Mouse (Mus musculus): Measurements from ENCODE around the gene Exph5. TPM values are rescaled to one million over a fixed set of nuclear protein-coding genes. Genes with fewer than 3 reads are reported as not detected.

The Exph5 gene
- polyA plus RNA-seq, 1 experiment, result 0.02 TPM

GRCm38 (mm10) chr9:53353161-53353560, 51.7 kb downstream of the Exph5 start:
- WGBS, result 90% methylated on average over 5 of the region's 5 CpGs
- DNase-seq (ENCODE audit: low read depth in 1 of 2, low spot score in 2 of 2), result no peak
- no peak for TF ChIP-seq CTCF (IDR thresholded peaks at IDR 0.05; ENCODE audit: extremely low read depth, insufficient read depth, insufficient read length, insufficient replicate concordance)
- TF ChIP-seq POLR2A (IDR thresholded peaks at IDR 0.05; ENCODE audit: low read depth, low read length), result no peak
- Histone ChIP-seq H3K4me3 (ENCODE audit: extremely low read depth, insufficient read depth, insufficient read length) (no peak overlapping the region), H3K27ac (ENCODE audit: insufficient read depth, low read length) (no peak overlapping the region), H3K36me3 (ENCODE audit: control insufficient read depth, insufficient read depth, low read length) (no peaks in the 10 kb centered on the region), H3K4me1 (ENCODE audit: control insufficient read depth, insufficient read depth, insufficient read length) (no peaks in the 10 kb centered on the region), H3K27me3 (ENCODE audit: control insufficient read depth, insufficient read depth, low read length) (no peaks in the 10 kb centered on the region)

- no peak for DNase-seq (ENCODE audit: low read depth in 1 of 2, low spot score in 2 of 2)
- H3K27me3 ChIP-seq (ENCODE audit: control insufficient read depth, insufficient read depth, low read length), result no peaks in the 10 kb centered on the region
- H3K4me1 ChIP-seq (ENCODE audit: control insufficient read depth, insufficient read depth, insufficient read length), result no peaks in the 10 kb centered on the region
- WGBS, result 47% methylated on average over 14 of the region's 14 CpGs
- H3K36me3 ChIP-seq (ENCODE audit: control insufficient read depth, insufficient read depth, low read length), result no peaks in the 10 kb centered on the region
- no peak overlapping the region for H3K4me3 ChIP-seq (ENCODE audit: extremely low read depth, insufficient read depth, insufficient read length)
- no peak overlapping the region for H3K27ac ChIP-seq (ENCODE audit: insufficient read depth, low read length)
- TF ChIP-seq POLR2A (IDR thresholded peaks at IDR 0.05; ENCODE audit: low read depth, low read length) (no peak), CTCF (IDR thresholded peaks at IDR 0.05; ENCODE audit: extremely low read depth, insufficient read depth, insufficient read length, insufficient replicate concordance) (no peak)
These were observed 55.0 kb downstream of the Exph5 start for GRCm38 (mm10) chr9:53356219-53357155.

DNA sequence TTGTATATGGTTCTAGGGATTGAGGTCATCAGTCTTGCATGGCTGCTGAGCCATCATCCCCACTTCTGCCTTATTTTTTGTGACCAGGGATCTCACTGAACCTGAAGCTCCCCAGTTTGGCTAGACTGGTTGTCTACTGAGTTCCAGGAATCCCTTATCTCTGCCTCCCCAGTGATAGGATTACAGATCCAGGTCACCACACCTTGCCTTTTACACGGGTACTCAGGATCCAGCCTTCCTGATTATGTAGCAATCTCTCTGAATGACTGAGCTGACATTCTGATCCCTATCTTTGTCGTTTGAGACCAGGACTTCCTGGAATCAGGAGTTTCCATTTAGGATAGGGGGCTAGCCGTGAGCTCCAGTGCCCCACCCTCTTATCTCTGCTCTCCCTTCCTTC, 69.9 kb downstream of the Exph5 start:
- Histone ChIP-seq H3K36me3 (ENCODE audit: control insufficient read depth, insufficient read depth, low read length) (no peaks in the 10 kb centered on the region), H3K27me3 (ENCODE audit: control insufficient read depth, insufficient read depth, low read length) (no peaks in the 10 kb centered on the region), H3K4me1 (ENCODE audit: control insufficient read depth, insufficient read depth, insufficient read length) (no peaks in the 10 kb centered on the region), H3K4me3 (ENCODE audit: extremely low read depth, insufficient read depth, insufficient read length) (no peak overlapping the region), H3K27ac (ENCODE audit: insufficient read depth, low read length) (no peak overlapping the region)
- no peak for DNase-seq (ENCODE audit: low read depth in 1 of 2, low spot score in 2 of 2)
- 63% methylated on average over 3 of the region's 3 CpGs for WGBS
- TF ChIP-seq POLR2A (IDR thresholded peaks at IDR 0.05; ENCODE audit: low read depth, low read length), result no peak
- TF ChIP-seq CTCF (IDR thresholded peaks at IDR 0.05; ENCODE audit: extremely low read depth, insufficient read depth, insufficient read length, insufficient replicate concordance), result no peak

- WGBS, result 49% methylated on average over 4 of the region's 4 CpGs
- DNase-seq (ENCODE audit: low read depth in 1 of 2, low spot score in 2 of 2), result no peak
- Histone ChIP-seq H3K27me3 (ENCODE audit: control insufficient read depth, insufficient read depth, low read length) (no peaks in the 10 kb centered on the region), H3K27ac (ENCODE audit: insufficient read depth, low read length) (no peak overlapping the region), H3K4me3 (ENCODE audit: extremely low read depth, insufficient read depth, insufficient read length) (no peak overlapping the region), H3K36me3 (ENCODE audit: control insufficient read depth, insufficient read depth, low read length) (no peaks in the 10 kb centered on the region), H3K4me1 (ENCODE audit: control insufficient read depth, insufficient read depth, insufficient read length) (no peaks in the 10 kb centered on the region)
- TF ChIP-seq CTCF (IDR thresholded peaks at IDR 0.05; ENCODE audit: extremely low read depth, insufficient read depth, insufficient read length, insufficient replicate concordance), result no peak
- TF ChIP-seq POLR2A (IDR thresholded peaks at IDR 0.05; ENCODE audit: low read depth, low read length), result no peak
These were observed 74.4 kb downstream of the Exph5 start for GRCm38 (mm10) chr9:53375907-53376306.

GRCm38 (mm10) chr9:53376820-53377219, 75.3 kb downstream of the Exph5 start:
- H3K4me3 ChIP-seq (ENCODE audit: extremely low read depth, insufficient read depth, insufficient read length), result no peak overlapping the region
- TF ChIP-seq CTCF (IDR thresholded peaks at IDR 0.05; ENCODE audit: extremely low read depth, insufficient read depth, insufficient read length, insufficient replicate concordance), result 0 out of 2 replicates have a peak, but pooled peaks have one; percentile 15
- TF ChIP-seq POLR2A (IDR thresholded peaks at IDR 0.05; ENCODE audit: low read depth, low read length), result no peak
- H3K27me3 ChIP-seq (ENCODE audit: control insufficient read depth, insufficient read depth, low read length), result no peaks in the 10 kb centered on the region
- 87% methylated on average over 13 of the region's 13 CpGs for WGBS
- no peaks in the 10 kb centered on the region for H3K36me3 ChIP-seq (ENCODE audit: control insufficient read depth, insufficient read depth, low read length)
- no peaks in the 10 kb centered on the region for H3K4me1 ChIP-seq (ENCODE audit: control insufficient read depth, insufficient read depth, insufficient read length)
- no peak for DNase-seq (ENCODE audit: low read depth in 1 of 2, low spot score in 2 of 2)
- no peak overlapping the region for H3K27ac ChIP-seq (ENCODE audit: insufficient read depth, low read length)

DNA sequence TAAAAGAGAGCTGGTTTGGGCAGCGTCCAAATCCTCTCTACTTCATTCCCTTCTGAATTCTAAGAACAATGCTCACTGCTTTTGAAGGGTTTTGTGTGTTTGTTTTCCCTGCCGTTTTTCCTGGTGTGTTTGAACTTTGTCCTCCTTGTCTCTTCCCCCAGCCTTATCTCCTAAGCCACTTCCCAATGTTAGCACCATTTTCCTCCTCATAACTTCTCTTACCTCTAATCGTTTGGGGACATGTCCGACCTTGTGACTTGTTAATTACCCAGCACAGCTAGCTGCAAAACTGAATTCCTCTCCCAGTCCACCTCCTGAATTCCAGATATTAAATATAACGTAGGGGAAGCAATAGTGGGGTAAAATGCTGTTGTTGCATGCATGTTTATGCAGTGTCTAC, 76.1 kb downstream of the Exph5 start:
- H3K4me1 ChIP-seq (ENCODE audit: control insufficient read depth, insufficient read depth, insufficient read length), result no peaks in the 10 kb centered on the region
- H3K4me3 ChIP-seq (ENCODE audit: extremely low read depth, insufficient read depth, insufficient read length), result no peak overlapping the region
- no peak for DNase-seq (ENCODE audit: low read depth in 1 of 2, low spot score in 2 of 2)
- no peak overlapping the region for H3K27ac ChIP-seq (ENCODE audit: insufficient read depth, low read length)
- H3K27me3 ChIP-seq (ENCODE audit: control insufficient read depth, insufficient read depth, low read length), result no peaks in the 10 kb centered on the region
- TF ChIP-seq POLR2A (IDR thresholded peaks at IDR 0.05; ENCODE audit: low read depth, low read length) (no peak), CTCF (IDR thresholded peaks at IDR 0.05; ENCODE audit: extremely low read depth, insufficient read depth, insufficient read length, insufficient replicate concordance) (no peak)
- no peaks in the 10 kb centered on the region for H3K36me3 ChIP-seq (ENCODE audit: control insufficient read depth, insufficient read depth, low read length)
- WGBS, result 69% methylated on average over 5 of the region's 5 CpGs

DNA sequence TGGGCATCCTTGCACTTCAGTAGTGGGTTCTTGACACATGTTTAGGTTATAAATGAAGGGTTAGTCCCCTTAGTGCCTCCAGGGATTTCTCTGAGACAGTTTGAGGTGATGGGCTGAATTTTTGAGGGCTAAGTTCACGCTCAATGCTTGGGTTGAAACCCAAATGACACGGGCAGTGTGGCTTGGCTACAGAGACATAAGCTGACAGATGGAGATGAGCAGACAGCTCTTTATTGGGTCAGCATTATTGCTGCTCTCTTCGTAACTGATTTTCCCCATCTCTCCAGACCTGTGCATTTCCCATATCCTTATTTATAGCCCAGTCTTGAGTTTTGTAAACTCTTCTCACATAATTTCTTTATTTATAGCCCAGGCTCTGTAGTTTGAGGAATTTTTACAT, 76.7 kb downstream of the Exph5 start:
- Histone ChIP-seq H3K27me3 (ENCODE audit: control insufficient read depth, insufficient read depth, low read length) (no peaks in the 10 kb centered on the region), H3K4me3 (ENCODE audit: extremely low read depth, insufficient read depth, insufficient read length) (no peak overlapping the region), H3K36me3 (ENCODE audit: control insufficient read depth, insufficient read depth, low read length) (no peaks in the 10 kb centered on the region), H3K27ac (ENCODE audit: insufficient read depth, low read length) (no peak overlapping the region), H3K4me1 (ENCODE audit: control insufficient read depth, insufficient read depth, insufficient read length) (no peaks in the 10 kb centered on the region)
- TF ChIP-seq CTCF (IDR thresholded peaks at IDR 0.05; ENCODE audit: extremely low read depth, insufficient read depth, insufficient read length, insufficient replicate concordance) (no peak), POLR2A (IDR thresholded peaks at IDR 0.05; ENCODE audit: low read depth, low read length) (no peak)
- no peak for DNase-seq (ENCODE audit: low read depth in 1 of 2, low spot score in 2 of 2)
- 82% methylated on average over 3 of the region's 3 CpGs for WGBS

All from spleen, adult 2 months (tissue).